Mouse (Mus musculus) hindbrain, embryonic 10.5 days (tissue): ENCODE measurements at regions not wholly inside any gene's neighbourhood (a gene's known extent, or its start where the extent isn't known, plus 50 kb on each side); places are given as distances from the start of the nearest gene placed in this dataset.

ENCODE experiments used
- DNase-seq: peaks from one replicate; pipeline ENCODE4 v3.0.0-alpha.2; 2017; ENCODE audit warnings: low spot score
- H3K27ac ChIP-seq: fragments of 300-500 bp; sonication (generic); 2 replicates; pipeline ENCODE4 v1.5.1; 2016; ENCODE audit warnings: mild to moderate bottlenecking, moderate library complexity
- H3K27me3 ChIP-seq: fragments of 300-500 bp; sonication (generic); 2 replicates; pipeline ENCODE4 v1.6.1; 2016; ENCODE audit warnings: mild to moderate bottlenecking; ENCODE audit not compliant: poor library complexity, insufficient read depth, severe bottlenecking
- H3K36me3 ChIP-seq: fragments of 300-500 bp; sonication (generic); 2 replicates; pipeline ENCODE4 v1.6.1; 2016; ENCODE audit warnings: mild to moderate bottlenecking, moderate library complexity
- H3K4me1 ChIP-seq: fragments of 300-500 bp; sonication (generic); replicated peaks from 2 replicates; pipeline ENCODE4 v1.6.1; 2016; ENCODE audit warnings: mild to moderate bottlenecking
- H3K4me3 ChIP-seq: fragments of 300-500 bp; sonication (generic); 2 replicates; pipeline ENCODE4 v1.5.1; 2016; ENCODE audit warnings: mild to moderate bottlenecking, moderate library complexity
- H3K9me3 ChIP-seq: fragments of 300-500 bp; sonication (generic); 2 replicates; pipeline ENCODE4 v1.6.1; 2016; ENCODE audit warnings: mild to moderate bottlenecking, moderate library complexity
- WGBS: fragments of 180-500 bp; shearing (Covaris S2); methylation state at CpG from one replicate; pipeline ENCODE4 v1.1.7; 2016; 5-methylcytosine and 5-hydroxymethylcytosine counted together

DNA sequence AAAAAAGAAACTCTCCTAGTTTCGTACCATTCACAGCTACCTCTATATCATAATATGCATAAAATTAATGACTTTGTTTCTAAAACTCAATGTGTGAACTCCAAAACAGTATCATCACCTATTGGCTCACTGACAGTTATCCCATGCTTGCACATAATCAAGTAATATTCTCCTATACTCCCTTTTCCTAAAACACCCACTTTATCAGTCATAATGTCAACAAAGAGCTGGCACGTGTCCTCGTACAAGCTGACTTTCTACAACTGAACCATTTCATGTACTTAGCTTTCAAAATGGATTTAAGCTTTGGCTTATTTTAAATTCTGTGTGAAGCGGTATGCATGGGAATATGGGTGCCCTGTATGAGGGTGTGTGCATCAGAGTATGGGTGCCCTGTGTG lies 58.0 kb upstream of the Golim4 start:
- Histone ChIP-seq H3K4me3 (no peak overlapping the region), H3K36me3 (no peaks in the 10 kb centered on the region), H3K27ac (no peak overlapping the region), H3K27me3 (no peaks in the 10 kb centered on the region), H3K9me3 (no peaks in the 10 kb centered on the region), H3K4me1 (no peaks in the 10 kb centered on the region)
- WGBS = 93% methylated on average over 4 of the region's 4 CpGs
- DNase-seq = no peak

DNA sequence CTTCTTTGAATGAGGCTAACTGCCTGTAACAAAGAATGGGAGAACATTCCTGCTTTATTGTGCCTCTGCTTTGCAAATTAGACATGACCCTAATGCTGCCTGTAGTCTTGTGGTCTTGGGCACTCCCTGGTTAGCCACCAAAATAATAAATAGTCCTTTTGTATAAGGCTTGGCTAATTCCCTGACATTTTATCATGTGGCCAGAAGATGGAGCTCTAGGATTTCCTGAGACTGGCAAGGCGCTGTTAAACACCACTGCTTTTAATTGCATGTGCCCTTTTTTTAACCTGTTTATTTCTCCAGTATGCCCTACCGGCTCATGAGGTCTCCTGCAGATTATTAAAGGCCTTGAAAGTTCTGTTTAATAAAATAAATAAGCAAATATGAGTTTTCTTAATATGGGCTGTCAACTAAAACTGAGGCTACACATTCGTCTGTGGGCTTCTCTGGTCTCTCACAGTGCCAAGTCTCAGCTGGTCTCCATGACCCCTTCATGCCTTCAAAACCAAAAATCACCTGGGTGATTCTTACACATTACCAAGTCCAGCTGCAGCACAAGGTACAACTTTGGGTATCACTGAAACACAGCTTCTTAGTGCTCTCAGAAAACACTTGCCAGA lies 51.9 kb upstream of the Golim4 start:
- Histone ChIP-seq H3K27me3 (no peaks in the 10 kb centered on the region), H3K4me1 (no peaks in the 10 kb centered on the region), H3K9me3 (no peaks in the 10 kb centered on the region), H3K4me3 (no peak overlapping the region), H3K27ac (no peak overlapping the region), H3K36me3 (no peaks in the 10 kb centered on the region)
- WGBS = 28% methylated on average over 3 of the region's 3 CpGs
- DNase-seq = peak; percentile 3
